Mouse (Mus musculus) lung, embryonic 16.5 days (tissue): ENCODE measurements around the gene Ttll5. TPM values are rescaled to one million over a fixed set of nuclear protein-coding genes. Genes with fewer than 3 reads are reported as not detected.

Source experiments
- ATAC-seq: fragments of 200-750 bp; cut with Nextera tagmentation; 2 replicates; pipeline ENCODE4 v1.8.0; 2017; ENCODE audit warnings: low read depth, mild to moderate bottlenecking, moderate library complexity
- H3K27ac ChIP-seq: fragments of 300-500 bp; sonication (generic); 2 replicates; pipeline ENCODE4 v1.5.1; 2014; ENCODE audit warnings: mild to moderate bottlenecking, control low read depth, low read length
- H3K27me3 ChIP-seq: fragments of 300-500 bp; sonication (generic); 2 replicates; pipeline ENCODE4 v1.6.1; 2014; ENCODE audit warnings: low read depth, low read length, mixed read lengths; ENCODE audit not compliant: control insufficient read depth, insufficient read depth
- H3K36me3 ChIP-seq: fragments of 300-500 bp; sonication (generic); 2 replicates; pipeline ENCODE4 v1.6.1; 2014; ENCODE audit warnings: low read length; ENCODE audit not compliant: control insufficient read depth, insufficient read depth
- H3K4me1 ChIP-seq: fragments of 300-500 bp; sonication (generic); replicated peaks from 2 replicates; pipeline ENCODE4 v1.6.1; 2014; ENCODE audit warnings: low read length, mixed read lengths; ENCODE audit not compliant: control insufficient read depth, insufficient read depth
- H3K4me2 ChIP-seq: fragments of 300-500 bp; sonication (generic); 2 replicates; pipeline ENCODE4 v1.6.1; 2014; ENCODE audit warnings: low read depth, low read length, control low read depth
- H3K4me3 ChIP-seq: fragments of 300-500 bp; sonication (generic); 2 replicates; pipeline ENCODE4 v1.5.1; 2014; ENCODE audit warnings: mild to moderate bottlenecking, low read length, control low read depth
- H3K9ac ChIP-seq: fragments of 300-500 bp; sonication (generic); 2 replicates; pipeline ENCODE4 v1.6.1; 2014; ENCODE audit warnings: low read length, control low read depth
- H3K9me3 ChIP-seq: fragments of 300-500 bp; sonication (generic); 2 replicates; pipeline ENCODE4 v1.6.1; 2016; ENCODE audit warnings: low read length; ENCODE audit not compliant: control insufficient read depth
- WGBS: fragments of 180-500 bp; shearing (Covaris S2); extraction: QIAGEN DNeasy Blood & Tissue Kit; methylation state at CpG from one replicate; pipeline ENCODE4 v1.1.7; 2014; 5-methylcytosine and 5-hydroxymethylcytosine counted together
- polyA plus RNA-seq: library from polyadenylated mRNA; unstranded; fragments of >200 nt; fragmentation: Nextera tagmentation; extraction: Ambion mirVana; gene quantifications from 2 replicates; pipeline ENCODE4 v1.2.1, GENCODE M21; 2015

Gene Ttll5
- polyA plus RNA-seq, 1 experiment from 2014 or later = 17.5 TPM

DNA sequence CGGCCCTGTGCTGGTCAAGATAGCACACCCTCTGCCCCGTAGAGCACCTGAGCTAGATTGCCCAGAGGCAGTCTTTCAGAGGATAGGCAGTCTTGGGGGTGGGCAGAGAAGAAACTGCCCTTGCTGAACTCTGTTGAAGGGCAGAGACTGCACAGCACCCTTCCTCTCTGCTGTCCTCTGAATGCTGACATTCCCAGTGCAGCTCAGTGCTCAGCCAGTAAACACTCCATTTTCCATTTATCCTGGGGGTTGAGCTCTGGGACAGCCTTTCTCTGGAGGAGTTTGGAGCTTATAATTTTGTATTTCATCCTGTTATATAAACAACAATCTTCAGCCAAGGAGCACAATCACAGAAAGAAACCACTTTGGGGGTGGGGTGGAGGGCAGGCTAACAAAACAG is 138.7 kb downstream of the Ttll5 start:
- ATAC-seq = peak; percentile 52
- H3K4me1 ChIP-seq = peaks cover 35% of the 10 kb centered on the region
- H3K9me3 ChIP-seq = no peaks in the 10 kb centered on the region
- H3K4me3 ChIP-seq = no peak overlapping the region
- no peaks in the 10 kb centered on the region for H3K27me3 ChIP-seq
- H3K9ac ChIP-seq = peak overlapping the region; percentile 46; the same call in 1 of the 2 replicates
- H3K36me3 ChIP-seq = no peaks in the 10 kb centered on the region
- H3K4me2 ChIP-seq = peak overlapping the region; percentile 26; the same call in 1 of the 2 replicates
- peak overlapping the region; percentile 74 for H3K27ac ChIP-seq
- WGBS = 43% methylated on average over 2 of the region's 2 CpGs

DNA sequence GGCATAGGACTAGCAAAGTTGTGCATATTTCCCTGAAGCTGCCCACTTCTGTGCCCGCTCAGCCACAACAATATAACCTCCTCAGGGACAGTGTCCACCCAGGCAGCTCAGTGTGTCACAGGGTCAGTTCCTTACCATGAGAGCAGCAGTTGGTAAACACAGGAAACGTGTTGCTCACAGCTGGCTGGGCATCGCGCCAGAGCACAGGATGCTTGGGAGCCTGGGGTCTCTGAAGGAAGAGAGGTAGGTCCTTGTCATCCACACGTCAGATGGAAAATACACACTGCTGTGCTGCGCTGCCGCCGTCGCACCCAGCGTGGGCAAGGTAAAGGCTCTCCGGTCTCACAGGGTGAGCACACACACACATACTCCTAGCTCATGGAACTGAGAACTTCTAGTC is 139.2 kb downstream of the Ttll5 start:
- Histone ChIP-seq H3K9me3 (no peaks in the 10 kb centered on the region), H3K9ac (peak overlapping the region; percentile 46), H3K27ac (peak overlapping the region; percentile 74), H3K4me1 (peaks cover 30% of the 10 kb centered on the region), H3K4me3 (no peak overlapping the region), H3K36me3 (no peaks in the 10 kb centered on the region), H3K27me3 (no peaks in the 10 kb centered on the region), H3K4me2 (peak overlapping the region; percentile 26; the same call in 1 of the 2 replicates)
- ATAC-seq = peak; percentile 77
- 33% methylated on average over 11 of the region's 11 CpGs for WGBS

- Histone ChIP-seq H3K36me3 (no peaks in the 10 kb centered on the region), H3K27ac (no peak overlapping the region), H3K4me1 (peaks cover 25% of the 10 kb centered on the region), H3K4me3 (no peak overlapping the region), H3K27me3 (no peaks in the 10 kb centered on the region), H3K4me2 (no peak overlapping the region), H3K9me3 (no peaks in the 10 kb centered on the region), H3K9ac (no peak overlapping the region)
- no peak for ATAC-seq
- WGBS = 65% methylated on average over 3 of the region's 3 CpGs
Measured at GRCm38 (mm10) chr12:85964436-85964835, 140.0 kb downstream of the Ttll5 start.

DNA sequence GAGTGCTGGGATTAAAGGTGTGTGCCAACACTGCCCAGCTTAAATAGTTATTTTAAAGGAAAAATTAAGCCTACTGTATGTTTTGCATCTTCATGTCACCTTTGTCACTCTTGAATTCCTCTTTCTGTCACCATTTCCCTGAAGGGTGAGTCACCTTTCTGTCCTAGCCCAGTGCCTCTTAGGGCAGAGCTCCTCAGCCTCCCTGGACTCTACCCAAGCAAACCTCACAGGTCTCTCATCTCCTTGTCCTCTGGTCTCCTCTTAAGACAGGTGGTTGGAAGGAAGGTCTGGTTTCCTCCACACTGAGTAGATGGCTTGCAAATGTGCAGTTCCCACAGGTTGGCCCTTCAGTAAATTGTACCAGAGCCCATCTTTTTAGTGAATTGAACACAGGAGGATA is 143.4 kb downstream of the Ttll5 start:
- no peak overlapping the region for H3K4me2 ChIP-seq
- no peak overlapping the region for H3K9ac ChIP-seq
- H3K27me3 ChIP-seq = no peaks in the 10 kb centered on the region
- no peaks in the 10 kb centered on the region for H3K9me3 ChIP-seq
- H3K36me3 ChIP-seq = no peaks in the 10 kb centered on the region
- no peak overlapping the region for H3K27ac ChIP-seq
- H3K4me3 ChIP-seq = no peak overlapping the region
- ATAC-seq = no peak
- peaks cover 25% of the 10 kb centered on the region for H3K4me1 ChIP-seq

GRCm38 (mm10) chr12:85968409-85968808 is 143.9 kb downstream of the Ttll5 start:
- Histone ChIP-seq H3K36me3 (no peaks in the 10 kb centered on the region), H3K9me3 (no peaks in the 10 kb centered on the region), H3K27ac (no peak overlapping the region), H3K27me3 (no peaks in the 10 kb centered on the region), H3K4me2 (no peak overlapping the region), H3K9ac (no peak overlapping the region), H3K4me3 (no peak overlapping the region), H3K4me1 (peaks cover 22% of the 10 kb centered on the region)
- WGBS = 74% methylated on average over 4 of the region's 4 CpGs
- ATAC-seq = no peak

DNA sequence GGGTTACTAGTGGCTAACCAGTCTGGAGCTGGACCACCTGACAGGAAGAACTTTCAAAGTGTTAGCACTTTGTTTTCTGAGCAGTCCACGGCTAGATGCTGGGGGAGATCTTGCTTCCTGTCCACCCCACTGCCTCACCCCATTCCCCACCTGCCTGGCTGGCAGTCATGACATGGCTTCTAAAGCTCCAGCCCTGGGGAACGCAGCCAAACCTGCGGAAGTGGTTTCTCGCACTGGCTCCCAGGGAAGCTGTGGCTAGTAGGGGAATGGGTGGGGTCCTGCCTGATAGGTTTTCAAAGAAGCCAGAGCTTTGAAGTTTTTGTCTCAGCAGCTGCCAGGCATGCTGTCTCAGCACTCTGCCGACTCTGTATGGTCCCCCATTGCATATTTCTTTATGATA is 145.1 kb downstream of the Ttll5 start:
- no peaks in the 10 kb centered on the region for H3K9me3 ChIP-seq
- peak overlapping the region; percentile 9; the same call in 1 of the 2 replicates for H3K9ac ChIP-seq
- H3K36me3 ChIP-seq = no peaks in the 10 kb centered on the region
- peaks cover 26% of the 10 kb centered on the region for H3K4me1 ChIP-seq
- H3K27ac ChIP-seq = peak overlapping the region; percentile 43
- H3K4me3 ChIP-seq = no peak overlapping the region
- no peaks in the 10 kb centered on the region for H3K27me3 ChIP-seq
- H3K4me2 ChIP-seq = no peak overlapping the region
- 41% methylated on average over 5 of the region's 5 CpGs for WGBS
- ATAC-seq = peak; percentile 52

- no peaks in the 10 kb centered on the region for H3K27me3 ChIP-seq
- H3K4me1 ChIP-seq = peaks cover 26% of the 10 kb centered on the region
- 55% methylated on average over 5 of the region's 5 CpGs for WGBS
- no peak overlapping the region for H3K4me2 ChIP-seq
- no peak overlapping the region for H3K4me3 ChIP-seq
- no peak overlapping the region for H3K9ac ChIP-seq
- peak overlapping the region; percentile 4 for H3K27ac ChIP-seq
- H3K9me3 ChIP-seq = no peaks in the 10 kb centered on the region
- no peaks in the 10 kb centered on the region for H3K36me3 ChIP-seq
- no peak for ATAC-seq
Measured at GRCm38 (mm10) chr12:85970191-85970590, 145.7 kb downstream of the Ttll5 start.

DNA sequence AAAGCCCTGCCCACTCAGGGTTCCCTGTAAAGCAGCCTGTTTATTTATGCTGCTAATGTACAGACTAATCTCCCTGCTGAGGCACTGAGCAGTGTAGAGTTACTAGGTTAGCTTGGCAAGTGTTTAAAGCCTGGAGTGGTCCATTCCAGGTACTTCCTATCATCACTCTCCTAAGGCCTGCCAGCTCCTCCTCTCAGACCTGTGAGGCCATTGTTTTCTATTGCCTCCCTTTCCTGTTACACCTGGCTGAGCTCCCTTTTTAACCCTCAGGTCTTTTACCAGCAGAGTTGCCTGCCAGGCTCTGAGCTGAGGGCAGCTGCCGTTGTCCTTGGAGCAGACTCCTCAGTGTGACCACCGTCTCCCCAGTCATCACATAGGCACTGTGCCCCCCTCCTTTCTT is 146.3 kb downstream of the Ttll5 start:
- no peak overlapping the region for H3K4me3 ChIP-seq
- WGBS = 59% methylated on average over 2 of the region's 2 CpGs
- peaks cover 26% of the 10 kb centered on the region for H3K4me1 ChIP-seq

DNA sequence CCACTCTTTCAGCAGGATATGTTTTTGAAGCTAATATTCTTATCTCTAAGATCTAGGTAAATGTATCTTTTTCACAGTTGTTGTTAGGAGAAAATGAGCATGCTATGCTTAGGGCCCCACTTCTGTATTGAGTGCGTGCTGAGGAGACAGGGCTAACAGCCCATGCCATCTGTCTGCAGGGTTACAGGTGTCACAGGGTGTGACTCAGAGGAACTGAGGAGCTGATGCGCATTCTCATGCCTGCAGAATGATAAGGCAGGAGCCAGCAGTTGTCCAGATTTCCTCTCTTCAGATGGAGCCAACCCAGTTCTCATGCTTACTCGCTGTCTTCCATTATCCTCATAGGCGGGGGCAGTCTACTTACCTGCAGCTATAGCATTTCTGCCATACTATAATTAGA is 147.2 kb downstream of the Ttll5 start:
- H3K9ac ChIP-seq = no peak overlapping the region
- WGBS = 89% methylated on average over 4 of the region's 4 CpGs
- no peaks in the 10 kb centered on the region for H3K27me3 ChIP-seq

More for the DNA sequence above, 146.3 kb downstream of the Ttll5 start:
- Histone ChIP-seq H3K9me3 (no peaks in the 10 kb centered on the region), H3K27ac (peak overlapping the region; percentile 4; the same call in 1 of the 2 replicates), H3K4me2 (no peak overlapping the region), H3K36me3 (no peaks in the 10 kb centered on the region), H3K9ac (no peak overlapping the region), H3K27me3 (no peaks in the 10 kb centered on the region)
- peak; percentile 26; the same call in 1 of the 2 replicates for ATAC-seq

DNA sequence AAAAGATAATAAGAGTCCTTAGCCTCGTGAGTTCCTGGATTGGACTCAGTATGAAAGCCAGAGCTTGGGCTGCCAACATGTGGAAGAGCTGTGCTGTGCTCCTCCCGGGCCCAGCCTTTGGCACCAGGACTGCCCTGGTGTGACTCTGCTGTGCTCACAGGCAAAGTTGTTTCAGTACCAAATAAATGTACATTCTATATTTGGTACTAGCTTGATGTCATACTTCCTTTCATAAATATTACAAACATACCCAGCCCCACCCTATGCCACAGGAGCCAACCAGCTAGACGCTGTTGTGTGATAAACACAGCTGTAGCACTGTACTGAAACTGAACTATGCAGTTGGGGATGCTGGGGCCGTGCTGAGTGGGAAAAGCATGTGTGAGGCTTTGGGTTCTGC is 149.1 kb downstream of the Ttll5 start:
- Histone ChIP-seq H3K4me3 (no peak overlapping the region), H3K27ac (peak overlapping the region; percentile 82), H3K9ac (no peak overlapping the region), H3K9me3 (no peaks in the 10 kb centered on the region), H3K4me1 (peaks cover 26% of the 10 kb centered on the region), H3K4me2 (no peak overlapping the region; the same call in 1 of the 2 replicates), H3K36me3 (no peaks in the 10 kb centered on the region), H3K27me3 (no peaks in the 10 kb centered on the region)
- ATAC-seq = peak; percentile 87
- 19% methylated on average over 4 of the region's 4 CpGs for WGBS

More for the DNA sequence above, 147.2 kb downstream of the Ttll5 start:
- Histone ChIP-seq H3K4me3 (no peak overlapping the region), H3K4me1 (peaks cover 26% of the 10 kb centered on the region), H3K36me3 (no peaks in the 10 kb centered on the region), H3K9me3 (no peaks in the 10 kb centered on the region), H3K27ac (no peak overlapping the region), H3K4me2 (no peak overlapping the region)
- ATAC-seq = no peak
